Mouse (Mus musculus) limb, embryonic 11.5 days (tissue): ENCODE measurements around the gene Wscd2. TPM values are rescaled to one million over a fixed set of nuclear protein-coding genes. Genes with fewer than 3 reads are reported as not detected.

Experiments used
- ATAC-seq: fragments of 200-750 bp; cut with Nextera tagmentation; 2 replicates; pipeline ENCODE4 v1.8.0; 2017; ENCODE audit warnings: low read depth; ENCODE audit not compliant: insufficient number of reproducible peaks, low FRiP score, low TSS enrichment
- DNase-seq: peaks from one replicate; pipeline ENCODE4 v3.0.0-alpha.2; 2015; ENCODE audit warnings: low spot score
- H3K27ac ChIP-seq: fragments of 300-500 bp; sonication (generic); replicated peaks from 2 replicates; pipeline ENCODE4 v1.5.1; 2014; ENCODE audit warnings: low read depth, mild to moderate bottlenecking, low read length
- H3K27me3 ChIP-seq: fragments of 300-500 bp; sonication (generic); 2 replicates; pipeline ENCODE4 v1.6.1; 2014; ENCODE audit warnings: mild to moderate bottlenecking, low read length, mixed read lengths; ENCODE audit not compliant: control insufficient read depth, insufficient read depth
- H3K36me3 ChIP-seq: fragments of 300-500 bp; sonication (generic); 2 replicates; pipeline ENCODE4 v1.6.1; 2014; ENCODE audit warnings: mild to moderate bottlenecking, low read length, moderate library complexity, mixed read lengths; ENCODE audit not compliant: control insufficient read depth, insufficient read depth
- H3K4me1 ChIP-seq: fragments of 300-500 bp; sonication (generic); 2 replicates; pipeline ENCODE4 v1.6.1; 2014; ENCODE audit warnings: low read length, mixed read lengths; ENCODE audit not compliant: control insufficient read depth, insufficient read depth
- H3K4me2 ChIP-seq: fragments of 300-500 bp; sonication (generic); 2 replicates; pipeline ENCODE4 v1.6.1; 2014; ENCODE audit warnings: low read depth, mild to moderate bottlenecking, moderate library complexity; ENCODE audit not compliant: severe bottlenecking
- H3K4me3 ChIP-seq: fragments of 300-500 bp; sonication (generic); 2 replicates; pipeline ENCODE4 v1.5.1; 2014; ENCODE audit warnings: low read depth, low read length
- H3K9ac ChIP-seq: fragments of 300-500 bp; sonication (generic); 2 replicates; pipeline ENCODE4 v1.6.1; 2014; ENCODE audit warnings: mild to moderate bottlenecking, low read length
- H3K9me3 ChIP-seq: fragments of 300-500 bp; sonication (generic); 2 replicates; pipeline ENCODE4 v1.6.1; 2016; ENCODE audit warnings: low read length; ENCODE audit not compliant: control insufficient read depth
- WGBS: fragments of 180-500 bp; shearing (Covaris S2); extraction: QIAGEN DNeasy Blood & Tissue Kit; methylation state at CpG from one replicate; pipeline ENCODE4 v1.1.7; 2014; 5-methylcytosine and 5-hydroxymethylcytosine counted together
- polyA plus RNA-seq: library from polyadenylated mRNA; unstranded; fragments of >200 nt; fragmentation: Nextera tagmentation; extraction: Ambion mirVana; gene quantifications from 2 replicates; pipeline ENCODE4 v1.2.1, GENCODE M21; 2014

Gene Wscd2
- polyA plus RNA-seq, 1 experiment from 2014 or later, result 2.0 TPM

GRCm38 (mm10) chr5:113516873-113517336, 26.8 kb downstream of the Wscd2 start:
- no peaks in the 10 kb centered on the region for H3K36me3 ChIP-seq
- H3K4me1 ChIP-seq, result no peaks in the 10 kb centered on the region; the same call in 1 of the 2 replicates
- H3K9me3 ChIP-seq, result no peaks in the 10 kb centered on the region
- DNase-seq (no peak), ATAC-seq (no peak)
- no peak overlapping the region for H3K4me3 ChIP-seq
- WGBS, result 35% methylated on average over 14 of the region's 14 CpGs
- H3K27ac ChIP-seq, result no peak overlapping the region
- no peaks in the 10 kb centered on the region for H3K27me3 ChIP-seq
- H3K4me2 ChIP-seq, result peak overlapping the region; percentile 5; the same call in 1 of the 2 replicates
- H3K9ac ChIP-seq, result no peak overlapping the region

- H3K4me3 ChIP-seq, result no peak overlapping the region
Observed at GRCm38 (mm10) chr5:113517387-113517786, 27.3 kb downstream of the Wscd2 start.

GRCm38 (mm10) chr5:113521037-113521436, 30.9 kb downstream of the Wscd2 start:
- ATAC-seq (no peak), DNase-seq (no peak)
- H3K4me2 ChIP-seq, result no peak overlapping the region
- no peaks in the 10 kb centered on the region; the same call in 1 of the 2 replicates for H3K4me1 ChIP-seq
- H3K4me3 ChIP-seq, result no peak overlapping the region
- H3K9me3 ChIP-seq, result no peaks in the 10 kb centered on the region
- 65% methylated on average over 6 of the region's 6 CpGs for WGBS
- H3K27me3 ChIP-seq, result no peaks in the 10 kb centered on the region
- no peaks in the 10 kb centered on the region for H3K36me3 ChIP-seq
- H3K9ac ChIP-seq, result no peak overlapping the region
- H3K27ac ChIP-seq, result no peak overlapping the region

More at GRCm38 (mm10) chr5:113517387-113517786, 27.3 kb downstream of the Wscd2 start:
- Histone ChIP-seq H3K4me1 (no peaks in the 10 kb centered on the region; the same call in 1 of the 2 replicates), H3K9ac (no peak overlapping the region), H3K27ac (no peak overlapping the region), H3K36me3 (no peaks in the 10 kb centered on the region), H3K9me3 (no peaks in the 10 kb centered on the region), H3K27me3 (no peaks in the 10 kb centered on the region), H3K4me2 (no peak overlapping the region)
- DNase-seq (no peak), ATAC-seq (no peak)
- WGBS, result 71% methylated on average over 4 of the region's 4 CpGs

GRCm38 (mm10) chr5:113538826-113539225, 48.7 kb downstream of the Wscd2 start:
- Histone ChIP-seq H3K27me3 (no peaks in the 10 kb centered on the region), H3K27ac (no peak overlapping the region), H3K4me2 (no peak overlapping the region), H3K9ac (no peak overlapping the region), H3K4me1 (peaks cover 20% of the 10 kb centered on the region), H3K9me3 (no peaks in the 10 kb centered on the region), H3K36me3 (no peaks in the 10 kb centered on the region), H3K4me3 (no peak overlapping the region)
- ATAC-seq (no peak), DNase-seq (no peak)
- 62% methylated on average over 1 of the region's 1 CpGs for WGBS

DNA sequence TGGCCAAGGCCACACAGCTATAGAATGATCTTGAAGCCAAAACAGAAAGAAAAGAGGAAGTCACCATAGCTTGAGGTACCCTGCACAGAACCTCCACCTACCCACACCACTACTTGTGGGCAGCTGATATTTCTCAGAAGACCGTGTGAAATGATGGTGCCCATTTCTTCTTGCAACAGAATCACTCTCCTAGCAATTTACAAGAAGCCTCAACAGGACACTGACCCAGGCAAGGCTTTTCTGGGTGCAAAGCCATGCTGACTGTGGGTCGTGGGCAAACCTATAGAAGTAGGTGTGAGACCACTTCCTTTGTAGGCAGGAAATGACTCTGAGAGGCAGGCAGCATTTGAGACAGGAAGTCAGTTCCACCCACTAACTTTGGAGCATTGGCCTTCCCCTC, 49.3 kb downstream of the Wscd2 start:
- 76% methylated on average over 2 of the region's 2 CpGs for WGBS
- Histone ChIP-seq H3K27ac (no peak overlapping the region), H3K4me3 (no peak overlapping the region), H3K36me3 (no peaks in the 10 kb centered on the region), H3K27me3 (no peaks in the 10 kb centered on the region), H3K9ac (no peak overlapping the region), H3K4me2 (no peak overlapping the region), H3K9me3 (no peaks in the 10 kb centered on the region), H3K4me1 (peaks cover 20% of the 10 kb centered on the region)
- no peak for ATAC-seq
- DNase-seq, result no peak

DNA sequence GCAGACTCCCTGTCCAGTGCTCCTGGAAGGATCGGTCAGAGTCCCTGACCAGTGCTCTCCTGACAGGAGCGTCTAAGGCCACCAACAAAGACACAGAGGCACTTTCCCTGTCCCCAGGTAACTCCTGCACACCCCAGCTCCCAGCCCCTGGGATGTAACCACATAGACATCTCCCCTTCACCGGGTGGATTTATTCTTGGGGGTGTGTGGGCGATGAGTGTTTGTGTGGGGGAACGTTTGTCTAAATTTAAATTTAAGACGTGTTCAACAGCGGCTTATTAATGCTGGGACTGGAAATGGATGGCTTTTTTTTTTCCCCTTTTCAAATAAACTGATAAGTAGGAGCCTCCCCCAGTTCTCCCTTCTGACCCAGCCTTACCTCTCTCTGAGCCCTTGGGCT, 49.7 kb downstream of the Wscd2 start:
- Histone ChIP-seq H3K36me3 (no peaks in the 10 kb centered on the region), H3K4me1 (peaks cover 20% of the 10 kb centered on the region), H3K4me3 (no peak overlapping the region), H3K9me3 (no peaks in the 10 kb centered on the region), H3K9ac (no peak overlapping the region), H3K27me3 (no peaks in the 10 kb centered on the region), H3K27ac (no peak overlapping the region), H3K4me2 (no peak overlapping the region)
- DNase-seq, result no peak
- ATAC-seq, result no peak
- WGBS, result 86% methylated on average over 7 of the region's 7 CpGs

- Histone ChIP-seq H3K36me3 (no peaks in the 10 kb centered on the region), H3K4me2 (no peak overlapping the region), H3K9ac (no peak overlapping the region), H3K27me3 (no peaks in the 10 kb centered on the region), H3K4me1 (peaks cover 20% of the 10 kb centered on the region), H3K9me3 (no peaks in the 10 kb centered on the region), H3K4me3 (no peak overlapping the region), H3K27ac (no peak overlapping the region)
- DNase-seq (peak; percentile 39), ATAC-seq (no peak)
- WGBS, result 40% methylated on average over 5 of the region's 5 CpGs
Observed at GRCm38 (mm10) chr5:113541196-113541595, 51.1 kb downstream of the Wscd2 start.

- Histone ChIP-seq H3K27me3 (no peaks in the 10 kb centered on the region), H3K9me3 (no peaks in the 10 kb centered on the region), H3K36me3 (no peaks in the 10 kb centered on the region), H3K4me1 (peaks cover 4% of the 10 kb centered on the region), H3K4me2 (no peak overlapping the region), H3K9ac (no peak overlapping the region), H3K27ac (no peak overlapping the region), H3K4me3 (no peak overlapping the region)
- ATAC-seq, result no peak
- 24% methylated on average over 10 of the region's 10 CpGs for WGBS
- no peak for DNase-seq
Observed at GRCm38 (mm10) chr5:113542885-113543476, 52.8 kb downstream of the Wscd2 start.
